Mouse (Mus musculus) gonadal fat pad, adult 2 months (tissue): ENCODE results near the gene Gosr2. TPM values are rescaled to one million over a fixed set of nuclear protein-coding genes. Genes with fewer than 3 reads are reported as not detected.

Experiments used
- DNase-seq: peaks from one replicate; pipeline ENCODE4 v3.0.0-alpha.2; 2012; ENCODE audit warnings: low read depth
- polyA plus RNA-seq: library from polyadenylated mRNA; depleted of rRNA; stranded (reverse); fragments of >200 nt; gene quantifications from 2 replicates; pipeline ENCODE4 v1.2.3, GENCODE M21; 2012; rRNA removed

Gosr2 gene
- polyA plus RNA-seq, 1 experiment = 121 TPM

DNA sequence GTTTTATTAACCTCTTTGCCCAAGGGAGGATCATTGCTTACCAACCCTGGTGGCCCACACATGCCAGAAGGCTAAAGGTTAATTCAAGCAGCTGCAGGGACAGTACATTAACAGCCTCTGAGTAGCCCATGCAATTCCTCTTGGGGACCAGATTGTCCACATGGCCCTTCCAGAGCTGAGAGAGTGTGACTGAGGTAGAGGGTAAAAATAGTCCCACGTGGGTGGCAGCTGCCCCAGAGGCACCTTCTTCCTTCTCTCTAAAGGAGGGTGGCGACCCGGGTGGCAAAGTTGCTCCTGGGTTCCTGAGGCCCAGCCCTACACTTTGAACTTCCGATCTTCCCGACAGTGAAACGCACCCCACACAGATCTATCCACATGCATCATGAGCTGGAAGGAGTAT, 51.4 kb downstream of the Gosr2 start:
- DNase-seq = no peak

DNA sequence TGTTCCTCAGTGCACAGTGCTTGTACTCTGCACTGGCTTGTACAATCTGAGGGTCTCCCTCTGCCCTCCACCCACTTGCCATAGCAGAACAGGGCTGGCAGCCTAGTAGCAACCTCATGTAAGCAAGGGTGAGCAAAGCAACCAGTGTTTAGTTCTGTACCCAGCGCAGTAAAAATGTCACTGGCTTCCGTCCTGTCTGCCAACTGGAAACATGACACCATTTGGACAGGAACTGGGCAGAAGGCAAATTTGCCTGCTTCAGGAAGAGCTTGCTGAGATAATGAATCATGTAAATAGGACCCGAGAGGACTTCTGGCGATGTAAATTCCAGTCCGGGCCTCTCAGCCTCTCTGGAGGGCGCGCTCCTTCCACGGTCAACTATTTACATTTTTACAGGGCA, 52.0 kb downstream of the Gosr2 start:
- DNase-seq = no peak

DNA sequence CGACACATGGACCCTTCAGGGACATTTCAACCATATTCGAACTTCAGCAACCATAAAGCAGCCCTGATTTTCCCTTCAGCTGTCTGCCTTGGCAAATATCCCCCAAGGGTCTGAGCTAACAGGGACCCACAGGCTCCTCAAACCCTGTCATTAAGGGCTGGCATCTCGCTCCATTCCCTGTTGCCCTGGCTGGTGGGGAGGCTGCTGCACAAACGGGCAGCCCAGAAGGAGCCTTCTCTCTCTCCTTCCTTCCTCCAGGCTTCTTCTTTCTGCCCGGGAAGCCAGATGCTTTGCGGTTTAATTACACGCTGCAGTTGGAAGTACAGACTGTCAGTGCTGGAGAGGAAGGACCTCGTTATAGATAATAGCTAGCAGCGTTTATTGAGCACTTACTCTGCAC, 54.5 kb downstream of the Gosr2 start:
- DNase-seq = no peak

DNA sequence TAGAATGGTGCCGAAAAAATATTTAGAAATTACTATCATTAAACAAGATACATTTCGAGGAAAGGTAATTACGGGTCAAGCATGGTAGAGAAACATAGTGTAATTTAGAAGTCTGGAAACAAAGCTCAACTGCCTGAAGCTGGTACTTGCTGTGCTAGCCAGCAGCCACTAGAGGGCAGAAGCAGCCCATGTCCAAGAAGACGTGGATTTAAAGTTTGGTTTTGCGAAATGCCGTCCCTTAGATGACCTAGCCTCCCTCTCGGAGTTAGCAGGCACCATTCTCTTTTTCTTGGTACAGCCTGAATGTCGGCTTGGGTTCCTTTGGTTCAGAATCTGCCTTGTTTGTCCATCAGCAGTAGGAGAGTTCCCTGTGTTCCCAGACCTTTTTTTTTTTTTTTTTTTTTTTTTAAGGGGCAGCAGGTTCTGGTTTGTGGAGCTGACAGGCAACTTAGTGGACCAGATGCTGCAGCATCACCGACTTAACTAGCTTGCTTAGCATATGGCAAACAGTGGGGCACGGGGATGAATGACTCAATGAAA, 58.2 kb downstream of the Gosr2 start:
- no peak for DNase-seq

DNA sequence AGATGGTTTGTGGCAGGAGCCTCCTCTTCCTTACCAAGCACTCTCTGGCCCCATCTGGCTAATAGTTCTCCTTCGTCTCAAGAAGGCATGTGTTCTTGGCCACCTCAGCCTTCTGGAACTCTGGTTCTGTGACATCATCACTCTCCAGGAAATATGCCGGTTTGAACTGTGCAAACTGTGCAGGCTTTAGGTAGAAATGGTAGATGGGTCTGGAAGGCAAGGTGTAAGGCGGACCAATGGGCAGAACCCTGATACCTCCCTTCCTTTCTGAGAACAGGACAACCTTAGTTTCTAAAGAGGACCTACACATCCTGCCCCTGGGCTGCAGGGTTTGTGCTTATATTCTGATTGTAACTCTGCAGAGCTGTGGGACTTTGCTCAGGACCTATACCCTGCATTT, 58.9 kb downstream of the Gosr2 start, which contains the start of gene Lyzl6:
TSS of gene Lyzl6 (minus strand) at position 101 of the 400 bp plus-strand sequence.
- no peak for DNase-seq

DNA sequence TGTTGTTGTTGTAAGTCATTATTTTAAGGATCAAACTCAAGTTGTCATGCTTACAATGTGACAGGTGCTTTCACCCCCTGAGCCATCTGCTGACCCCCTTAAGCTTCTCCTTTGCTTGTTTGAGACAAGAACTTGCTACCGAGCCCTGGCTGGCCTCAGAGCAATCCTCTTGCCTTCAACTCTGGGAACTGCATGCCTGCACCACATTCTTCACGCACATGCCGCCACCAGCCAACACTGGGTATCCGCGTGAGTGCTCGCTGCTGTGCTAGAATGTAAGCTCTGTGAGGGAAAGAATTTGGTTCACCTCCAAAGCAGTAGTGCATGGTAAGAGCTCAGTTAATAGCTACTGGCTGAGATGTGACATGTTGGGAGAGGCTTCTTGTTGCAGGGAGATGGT, 61.4 kb downstream of the Gosr2 start:
- DNase-seq = no peak

DNA sequence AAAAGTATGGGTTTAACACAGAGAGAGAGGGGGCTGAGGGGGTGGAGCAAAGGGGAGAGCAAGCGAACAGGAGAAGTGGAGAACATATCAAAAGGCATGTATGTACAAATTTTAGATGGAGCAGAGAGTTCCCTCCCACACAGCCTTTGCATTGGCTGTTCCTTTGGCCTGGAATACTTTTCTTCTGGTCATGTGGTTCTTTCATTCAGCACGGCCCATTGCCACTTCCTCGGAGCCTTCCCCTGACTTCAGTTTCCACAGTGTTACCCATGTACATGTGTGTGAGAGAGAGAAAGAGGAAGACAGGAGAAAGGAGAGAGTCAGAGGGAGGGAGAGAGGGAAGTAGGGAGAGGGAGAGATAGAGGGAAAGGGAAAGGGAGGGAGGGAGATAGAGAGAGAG, 62.2 kb downstream of the Gosr2 start:
- DNase-seq = no peak

DNA sequence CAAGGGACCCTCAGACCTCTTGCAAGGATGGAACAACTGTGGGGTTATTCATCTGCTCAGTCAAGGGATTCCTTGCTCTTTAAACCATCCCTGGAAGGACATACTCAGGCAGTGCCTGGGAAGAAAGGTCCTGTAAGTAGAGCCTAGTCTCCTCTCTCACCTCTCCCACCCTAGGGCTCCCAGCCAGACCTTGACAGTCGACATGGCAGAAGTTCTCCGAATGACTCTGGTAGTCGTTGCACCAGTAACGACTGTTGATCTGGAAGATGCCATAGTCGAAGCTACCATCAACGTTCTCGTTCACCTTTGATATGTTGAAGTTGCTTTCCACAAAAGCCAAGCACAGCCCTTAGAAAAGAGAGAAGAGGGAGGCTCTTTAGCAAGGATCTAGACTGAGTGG, 62.9 kb downstream of the Gosr2 start:
- no peak for DNase-seq

DNA sequence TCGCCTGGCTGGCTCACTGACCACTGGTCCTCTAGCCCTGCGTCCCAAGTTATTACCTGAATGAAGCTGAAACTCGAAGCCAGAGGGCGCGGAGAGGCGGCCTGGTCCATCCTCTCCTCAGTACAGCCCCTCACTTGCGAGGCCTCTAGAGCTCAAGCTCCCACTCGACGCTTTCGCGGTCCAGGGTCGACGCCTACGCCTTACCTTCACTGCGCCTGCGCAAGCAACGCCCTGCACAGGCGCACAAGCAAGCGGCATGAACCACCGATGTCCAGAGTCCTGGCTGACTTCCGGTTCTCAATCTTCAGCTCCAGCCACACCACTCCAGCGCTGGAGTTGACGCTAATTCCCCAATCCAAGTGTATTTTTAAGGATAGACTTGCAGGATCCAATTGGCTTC, 70.2 kb downstream of the Gosr2 start:
- DNase-seq = no peak

Other genes starting within 250 kb of the Gosr2 start
- gene Lrrc37a, start 193.3 kb downstream of the Gosr2 start, polyA plus RNA-seq = 0.04 and 0.06 TPM in 2 replicates
- gene Gm884, start 76.8 kb downstream of the Gosr2 start, polyA plus RNA-seq = 0.03 and 0.05 TPM in 2 replicates
- gene Lyzl6, start 59.0 kb downstream of the Gosr2 start, polyA plus RNA-seq = 0.53 and 0.58 TPM in 2 replicates
- 11.4 and 18.7 TPM in 2 replicates for gene Rprml, start 48.3 kb downstream of the Gosr2 start, polyA plus RNA-seq
- gene Wnt9b, start 51.9 kb upstream of the Gosr2 start, polyA plus RNA-seq = 0.29 and 0.47 TPM in 2 replicates
- 0.23 and 0.33 TPM in 2 replicates for gene Wnt3, start 76.3 kb upstream of the Gosr2 start, polyA plus RNA-seq